Mouse (Mus musculus): ENCODE results near the gene Slc35e4.

The Slc35e4 gene

GRCm38 (mm10) chr11:3864343-3864742 lies 50.1 kb downstream of the Slc35e4 start:
- in situ Hi-C loops (cut with MboI, MseI), result loop anchor here in 1 of 2 experiments (5.0 kb wide), 1 partner anchor 43 kb away; no protein-coding TSS in a partner anchor

GRCm38 (mm10) chr11:3863454-3864112 lies 50.9 kb downstream of the Slc35e4 start, which contains the start of gene Osbp2:
Gene Osbp2, minus strand, starts transcription at chr11:3863903.
- in situ Hi-C loops (cut with MboI, MseI), result loop anchor here in 1 of 2 experiments (5.0 kb wide), 1 partner anchor 44 kb away; no protein-coding TSS in a partner anchor

GRCm38 (mm10) chr11:3862661-3863453 lies 51.6 kb downstream of the Slc35e4 start:
- in situ Hi-C loops (cut with MboI, MseI), result loop anchor here in 1 of 2 experiments (5.0 kb wide), 1 partner anchor 44 kb away; no protein-coding TSS in a partner anchor

GRCm38 (mm10) chr11:3860361-3860760 lies 54.1 kb downstream of the Slc35e4 start:
- in situ Hi-C loops (cut with MboI, MseI), result loop anchor here in 1 of 2 experiments (5.0 kb wide), 1 partner anchor 47 kb away; no protein-coding TSS in a partner anchor

- in situ Hi-C loops (cut with MboI, MseI), result loop anchor here in 1 of 2 experiments (5.0 kb wide), 1 partner anchor 48 kb away; no protein-coding TSS in a partner anchor
Observed at GRCm38 (mm10) chr11:3859778-3860177, 54.7 kb downstream of the Slc35e4 start.

GRCm38 (mm10) chr11:3857902-3858301 lies 56.6 kb downstream of the Slc35e4 start:
- in situ Hi-C loops (cut with MboI, MseI), result no loop called here
